Mouse (Mus musculus) liver, embryonic 15.5 days (tissue): Measurements from ENCODE around the gene Chrnd. TPM values are rescaled to one million over a fixed set of nuclear protein-coding genes. Genes with fewer than 3 reads are reported as not detected.
A peak's percentile ranks its signal among the peaks of the same experiment; 100 is the strongest.

Experiments used
- ATAC-seq: fragments of 200-750 bp; cut with Nextera tagmentation; 2 replicates; pipeline ENCODE4 v1.8.0; 2017; ENCODE audit warnings: moderate number of reproducible peaks, mild to moderate bottlenecking, moderate library complexity; ENCODE audit not compliant: insufficient read depth
- H3K27ac ChIP-seq: fragments of 300-500 bp; sonication (generic); replicated peaks from 2 replicates; pipeline ENCODE4 v1.5.1; 2015; ENCODE audit warnings: mild to moderate bottlenecking, inconsistent platforms
- H3K27me3 ChIP-seq: fragments of 300-500 bp; sonication (generic); 2 replicates; pipeline ENCODE4 v1.6.1; 2015; ENCODE audit warnings: mild to moderate bottlenecking, inconsistent platforms
- H3K36me3 ChIP-seq: fragments of 300-500 bp; sonication (generic); replicated peaks from 2 replicates; pipeline ENCODE4 v1.6.1; 2015; ENCODE audit warnings: moderate library complexity, mild to moderate bottlenecking, inconsistent platforms
- H3K4me1 ChIP-seq: fragments of 300-500 bp; sonication (generic); replicated peaks from 2 replicates; pipeline ENCODE4 v1.6.1; 2015; ENCODE audit warnings: inconsistent platforms
- H3K4me2 ChIP-seq: fragments of 300-500 bp; sonication (generic); 2 replicates; pipeline ENCODE4 v1.6.1; 2015; ENCODE audit warnings: moderate library complexity, mild to moderate bottlenecking, inconsistent platforms
- H3K4me3 ChIP-seq: fragments of 300-500 bp; sonication (generic); replicated peaks from 2 replicates; pipeline ENCODE4 v1.5.1; 2015; ENCODE audit warnings: mild to moderate bottlenecking, inconsistent platforms
- H3K9ac ChIP-seq: fragments of 300-500 bp; sonication (generic); 2 replicates; pipeline ENCODE4 v1.6.1; 2015; ENCODE audit warnings: moderate library complexity, mild to moderate bottlenecking, inconsistent platforms
- H3K9me3 ChIP-seq: fragments of 300-500 bp; sonication (generic); replicated peaks from 2 replicates; pipeline ENCODE4 v1.6.1; 2016; ENCODE audit warnings: inconsistent platforms
- WGBS: fragments of 180-500 bp; shearing (Covaris S2); methylation state at CpG from one replicate; pipeline ENCODE4 v1.1.7; 2015; ENCODE audit warnings: mixed read lengths; ENCODE audit not compliant: insufficient replicate concordance; 5-methylcytosine and 5-hydroxymethylcytosine counted together
- polyA plus RNA-seq: library from polyadenylated mRNA; unstranded; fragments of >200 nt; fragmentation: Nextera tagmentation; extraction: Ambion mirVana; gene quantifications from 2 replicates; pipeline ENCODE4 v1.2.1, GENCODE M21; 2015

The Chrnd gene
- 0.36 and 0.45 TPM in 2 replicates for polyA plus RNA-seq

DNA sequence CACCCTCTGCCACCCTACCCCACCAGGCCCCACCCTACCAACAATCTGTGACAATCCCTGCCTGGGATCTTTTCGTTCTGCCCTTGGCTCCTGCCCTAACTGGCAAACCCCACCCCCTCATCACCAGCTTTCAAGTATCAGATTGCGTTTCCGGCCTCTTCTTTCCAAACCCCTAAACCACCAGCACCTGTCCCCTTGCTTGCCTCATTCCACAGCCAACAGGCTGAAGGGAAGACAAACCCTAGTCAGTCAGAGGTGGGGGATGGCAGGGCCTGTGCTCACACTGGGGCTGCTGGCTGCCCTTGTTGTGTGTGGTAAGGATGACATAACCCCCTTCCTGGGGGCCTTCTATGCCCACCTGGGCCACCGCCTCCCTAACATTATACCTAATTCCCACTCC, at the start of gene Chrnd:
Gene Chrnd (plus strand): TSS at position 179 of the 400 bp plus-strand sequence.
- H3K9ac ChIP-seq = no peak within 1 kb of the TSS
- H3K4me1 ChIP-seq = 0 out of 2 replicates have a peak, but pooled peaks cover 3% of the 10 kb centered on the region
- H3K4me2 ChIP-seq = no peak within 1 kb of the TSS
- peaks cover 43% of the 10 kb centered on the region for H3K27me3 ChIP-seq
- no peaks in the 10 kb centered on the region for H3K36me3 ChIP-seq
- H3K9me3 ChIP-seq = no peaks in the 10 kb centered on the region
- H3K27ac ChIP-seq = no peak within 1 kb of the TSS
- no peak for ATAC-seq
- no peak within 1 kb of the TSS for H3K4me3 ChIP-seq
- WGBS = 32% methylated on average over 4 of the region's 4 CpGs

DNA sequence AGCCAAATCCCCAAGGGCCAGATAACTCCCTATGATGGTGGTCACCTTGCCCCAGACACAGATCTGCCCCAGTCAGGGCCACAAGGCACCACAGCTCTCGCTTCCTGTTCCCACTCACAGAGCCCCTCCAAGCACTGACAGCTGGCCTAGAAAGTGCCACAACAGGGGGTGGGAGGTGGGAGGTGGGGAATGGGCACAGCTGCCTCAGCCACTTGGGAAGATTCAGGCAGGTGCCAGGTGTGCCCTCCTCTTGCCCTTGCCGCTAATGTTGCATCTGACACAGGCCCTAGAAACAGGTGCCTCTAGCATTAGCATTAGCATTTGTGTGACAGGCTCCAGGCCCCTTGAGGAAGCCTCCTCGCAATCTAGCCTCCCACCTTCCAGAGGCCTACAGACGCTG, 48.9 kb upstream of the Chrnd start:
- H3K4me1 ChIP-seq = no peaks in the 10 kb centered on the region
- no peaks in the 10 kb centered on the region for H3K9me3 ChIP-seq
- no peak overlapping the region for H3K4me2 ChIP-seq
- H3K4me3 ChIP-seq = no peak overlapping the region
- 61% methylated on average over 4 of the region's 4 CpGs for WGBS
- peaks cover 6% of the 10 kb centered on the region; the same call in 1 of the 2 replicates for H3K27me3 ChIP-seq
- no peak overlapping the region for H3K9ac ChIP-seq
- H3K36me3 ChIP-seq = no peaks in the 10 kb centered on the region
- no peak overlapping the region for H3K27ac ChIP-seq
- ATAC-seq = no peak

DNA sequence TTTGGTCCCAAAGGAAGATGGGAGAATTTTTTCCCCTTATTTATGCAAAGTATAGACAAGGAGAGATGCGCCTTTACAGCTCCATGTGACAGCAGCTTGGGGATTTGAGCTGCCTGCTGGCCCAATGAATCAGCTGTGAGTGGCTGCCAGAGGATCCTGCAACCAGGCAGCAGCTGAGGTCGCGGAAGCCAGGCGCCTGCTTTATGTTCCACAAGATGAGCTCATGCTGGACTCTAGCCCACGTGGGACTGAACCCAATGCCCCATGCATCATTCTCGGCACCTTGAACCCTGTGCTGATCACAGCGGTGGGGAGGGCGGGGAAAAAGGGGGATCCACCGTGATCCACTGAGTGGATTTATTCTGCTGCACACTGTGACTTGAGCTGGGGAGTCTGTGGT, 48.0 kb upstream of the Chrnd start:
- ATAC-seq = no peak
- 63% methylated on average over 9 of the region's 9 CpGs for WGBS

DNA sequence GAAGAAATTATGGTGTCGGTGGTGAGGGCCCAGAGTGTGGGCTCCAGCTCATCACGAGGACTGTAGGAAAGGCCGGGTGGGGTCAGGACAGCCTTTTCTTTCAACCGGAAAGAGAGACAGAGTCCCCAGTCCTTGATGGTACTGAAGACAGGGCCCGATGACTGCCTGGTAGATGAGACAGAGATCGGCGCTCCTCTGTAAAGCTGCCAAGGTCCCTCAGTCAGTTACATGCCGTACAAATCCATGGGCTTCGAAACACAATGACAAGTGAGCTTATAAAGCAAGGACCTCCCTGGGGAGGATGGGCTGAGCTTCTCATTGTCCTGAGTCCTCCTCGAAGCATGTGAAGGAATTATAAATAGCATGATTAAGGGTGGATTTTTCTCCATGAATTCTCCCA, 47.3 kb upstream of the Chrnd start:
- H3K4me2 ChIP-seq = no peak overlapping the region
- no peak for ATAC-seq
- no peaks in the 10 kb centered on the region for H3K4me1 ChIP-seq
- no peak overlapping the region for H3K27ac ChIP-seq
- no peaks in the 10 kb centered on the region for H3K36me3 ChIP-seq
- 63% methylated on average over 10 of the region's 10 CpGs for WGBS
- no peak overlapping the region for H3K4me3 ChIP-seq
- H3K27me3 ChIP-seq = peaks cover 11% of the 10 kb centered on the region; the same call in 1 of the 2 replicates
- no peaks in the 10 kb centered on the region for H3K9me3 ChIP-seq
- H3K9ac ChIP-seq = no peak overlapping the region

More for the DNA sequence above, 48.0 kb upstream of the Chrnd start:
- Histone ChIP-seq H3K4me2 (no peak overlapping the region), H3K4me1 (no peaks in the 10 kb centered on the region), H3K27me3 (peaks cover 11% of the 10 kb centered on the region; the same call in 1 of the 2 replicates), H3K4me3 (no peak overlapping the region), H3K27ac (no peak overlapping the region), H3K9ac (no peak overlapping the region), H3K9me3 (no peaks in the 10 kb centered on the region), H3K36me3 (no peaks in the 10 kb centered on the region)

DNA sequence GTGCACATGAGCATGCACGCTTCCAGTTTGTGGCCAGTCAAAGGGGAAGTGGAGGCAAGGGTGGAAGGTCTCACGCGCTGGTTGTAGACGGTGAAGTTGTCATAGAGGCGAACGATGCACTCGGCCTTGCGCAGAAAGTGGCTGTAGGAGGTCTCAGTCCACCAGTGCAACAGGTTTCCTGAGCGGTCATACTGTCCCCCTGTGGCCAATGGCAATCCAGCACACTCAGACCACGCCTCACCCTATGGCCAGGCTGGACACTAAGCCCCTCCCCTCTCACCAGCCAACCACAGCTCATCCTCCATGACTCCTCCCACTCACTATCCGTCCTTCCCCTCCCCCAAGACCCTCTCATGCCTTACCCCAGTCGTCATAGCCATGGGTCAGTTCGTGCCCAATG, 41.0 kb upstream of the Chrnd start:
- no peaks in the 10 kb centered on the region for H3K9me3 ChIP-seq
- no peak overlapping the region for H3K27ac ChIP-seq
- ATAC-seq = no peak
- peaks cover 58% of the 10 kb centered on the region for H3K27me3 ChIP-seq
- H3K4me3 ChIP-seq = no peak overlapping the region
- 27% methylated on average over 13 of the region's 13 CpGs for WGBS
- no peaks in the 10 kb centered on the region; the same call in 1 of the 2 replicates for H3K4me1 ChIP-seq
- H3K36me3 ChIP-seq = no peaks in the 10 kb centered on the region
- no peak overlapping the region for H3K4me2 ChIP-seq
- H3K9ac ChIP-seq = no peak overlapping the region

DNA sequence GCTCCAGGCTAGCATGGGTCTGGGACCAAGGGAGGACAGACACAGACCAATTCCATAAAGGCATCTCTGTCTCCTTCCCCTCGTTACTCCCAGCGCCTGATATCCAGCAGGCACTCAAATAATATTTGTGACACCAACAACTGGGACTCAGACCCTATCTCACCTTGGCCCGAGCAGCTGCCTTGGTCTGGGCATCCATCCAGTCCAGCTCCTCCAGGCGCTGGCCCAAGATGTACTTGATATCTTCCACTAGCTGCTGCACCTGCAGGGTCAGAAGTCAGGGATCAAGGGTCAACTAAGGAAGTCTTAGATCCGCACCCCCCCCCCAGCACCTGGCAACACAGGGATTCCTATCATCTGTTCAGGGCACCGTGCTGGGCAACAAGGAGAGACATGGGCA, 39.1 kb upstream of the Chrnd start:
- H3K27me3 ChIP-seq = peaks cover 75% of the 10 kb centered on the region
- H3K36me3 ChIP-seq = no peaks in the 10 kb centered on the region
- no peaks in the 10 kb centered on the region; the same call in 1 of the 2 replicates for H3K4me1 ChIP-seq
- no peaks in the 10 kb centered on the region for H3K9me3 ChIP-seq
- no peak overlapping the region for H3K4me2 ChIP-seq
- no peak overlapping the region for H3K9ac ChIP-seq
- no peak overlapping the region for H3K4me3 ChIP-seq
- no peak for ATAC-seq
- WGBS = 53% methylated on average over 6 of the region's 6 CpGs
- no peak overlapping the region for H3K27ac ChIP-seq

DNA sequence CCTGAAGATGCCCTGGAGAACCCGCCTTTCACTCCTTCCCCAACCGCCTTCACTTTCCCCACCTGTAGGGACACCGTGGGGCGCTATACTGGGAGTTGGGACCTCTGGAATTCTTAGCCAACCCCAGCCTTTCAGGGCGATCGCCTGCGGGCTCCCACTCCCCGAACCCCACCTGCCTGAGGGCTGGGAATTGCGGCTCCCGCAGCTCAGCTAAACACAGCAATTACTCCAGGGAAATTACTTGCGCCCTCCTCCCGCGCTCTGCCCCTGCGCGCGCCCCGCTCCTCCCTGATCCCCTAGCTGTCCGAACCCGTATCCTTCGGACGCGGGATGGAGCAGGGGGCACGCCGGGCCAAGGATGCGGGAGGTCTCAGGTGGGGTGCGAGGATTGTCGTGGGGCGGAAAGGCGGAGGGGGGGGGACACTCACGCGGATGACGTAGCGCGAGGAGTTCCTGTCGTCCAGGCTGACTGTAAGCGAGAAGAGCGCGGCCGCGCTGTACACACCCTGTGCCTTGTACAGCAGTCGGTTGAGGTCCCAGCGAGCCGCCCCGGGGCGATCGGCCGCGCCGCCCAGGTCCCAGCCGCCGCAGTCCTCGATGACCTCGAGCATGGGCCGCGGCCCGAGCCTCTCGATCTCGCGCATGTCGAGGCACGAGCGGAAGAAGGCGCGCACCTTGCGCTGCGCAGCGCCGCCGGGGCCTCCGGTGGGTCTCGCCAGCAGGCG, 36.5 kb upstream of the Chrnd start:
- H3K36me3 ChIP-seq = no peaks in the 10 kb centered on the region
- H3K4me1 ChIP-seq = no peaks in the 10 kb centered on the region; the same call in 1 of the 2 replicates
- no peak overlapping the region for H3K4me3 ChIP-seq
- no peak overlapping the region for H3K9ac ChIP-seq
- H3K4me2 ChIP-seq = peak overlapping the region; percentile 29
- ATAC-seq = no peak
- WGBS = 2% methylated on average over 72 of the region's 72 CpGs
- H3K27me3 ChIP-seq = peaks cover 96% of the 10 kb centered on the region
- H3K27ac ChIP-seq = no peak overlapping the region
- no peaks in the 10 kb centered on the region for H3K9me3 ChIP-seq

DNA sequence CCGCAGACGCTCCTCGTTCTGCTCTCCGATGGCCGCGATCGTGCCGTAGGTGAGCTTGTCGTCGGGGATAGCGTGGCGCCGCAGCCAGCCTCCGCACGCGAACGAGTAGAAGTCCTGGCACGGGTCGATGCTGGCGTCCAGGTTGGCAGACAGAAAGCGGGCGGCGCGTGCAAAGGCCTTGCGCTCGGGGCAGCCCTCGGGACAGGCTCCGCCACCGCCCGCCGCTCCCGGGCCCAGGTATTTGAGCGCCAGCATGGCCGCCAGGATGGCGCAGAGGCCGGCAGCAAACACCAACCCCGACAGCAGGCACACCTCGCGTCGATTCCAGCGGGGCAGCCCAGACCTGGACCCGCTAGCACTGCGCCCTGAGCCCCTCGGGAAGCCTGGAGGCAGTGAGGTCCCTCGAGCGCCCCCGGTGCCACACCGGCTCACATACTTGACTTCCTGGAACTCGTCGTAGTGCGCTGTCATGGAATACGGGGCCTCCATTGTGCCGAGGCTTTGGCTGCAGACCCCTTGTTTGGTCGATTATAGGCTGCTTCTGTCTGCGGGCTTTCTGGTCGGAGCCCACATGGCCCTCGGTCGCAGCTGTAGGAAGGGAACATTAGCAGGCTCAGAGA, 35.8 kb upstream of the Chrnd start:
- H3K9ac ChIP-seq = no peak overlapping the region
- peak overlapping the region; percentile 29 for H3K4me2 ChIP-seq
- 3% methylated on average over 58 of the region's 58 CpGs for WGBS
- H3K4me3 ChIP-seq = no peak overlapping the region
- no peaks in the 10 kb centered on the region for H3K9me3 ChIP-seq
- peaks cover 93% of the 10 kb centered on the region for H3K27me3 ChIP-seq
- H3K36me3 ChIP-seq = no peaks in the 10 kb centered on the region
- no peaks in the 10 kb centered on the region; the same call in 1 of the 2 replicates for H3K4me1 ChIP-seq
- no peak for ATAC-seq
- no peak overlapping the region for H3K27ac ChIP-seq

DNA sequence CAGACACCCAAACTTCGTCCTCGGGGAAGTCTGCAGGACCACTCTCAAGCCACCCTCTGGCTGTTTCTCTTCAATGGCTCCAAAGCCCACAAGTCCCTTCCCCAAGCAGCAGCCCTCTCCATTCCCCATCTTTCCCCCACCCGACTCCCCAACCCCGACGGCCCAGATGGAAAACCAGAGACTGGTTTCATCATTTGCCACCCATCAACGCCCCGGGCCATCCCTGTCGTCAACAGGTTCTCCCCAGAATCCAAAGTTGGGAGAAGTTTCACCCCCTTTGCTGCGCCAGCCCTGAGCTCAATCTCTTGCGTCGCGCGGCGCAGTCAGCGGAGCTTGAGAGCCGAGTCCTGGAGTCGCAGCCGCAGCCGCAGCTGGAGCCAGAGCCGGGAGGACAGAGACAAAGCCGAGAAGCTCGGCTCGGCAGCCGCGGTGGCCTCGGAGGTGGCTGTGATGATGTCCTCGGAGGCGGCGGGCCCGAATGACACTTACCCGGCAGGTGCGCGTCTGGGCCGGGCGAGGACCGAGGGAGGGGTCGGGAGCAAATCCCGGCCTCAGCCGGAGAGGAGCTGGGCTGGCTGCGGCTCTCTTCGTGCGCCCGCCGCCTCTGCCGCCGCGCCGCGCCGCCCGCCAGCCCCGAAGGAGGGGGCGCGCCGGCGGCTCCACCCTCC, 34.7 kb upstream of the Chrnd start:
- ATAC-seq = no peak
- Histone ChIP-seq H3K9me3 (no peaks in the 10 kb centered on the region), H3K36me3 (no peaks in the 10 kb centered on the region), H3K4me2 (no peak overlapping the region; the same call in 1 of the 2 replicates), H3K27ac (no peak overlapping the region), H3K4me1 (no peaks in the 10 kb centered on the region; the same call in 1 of the 2 replicates), H3K27me3 (peaks cover 87% of the 10 kb centered on the region), H3K9ac (no peak overlapping the region), H3K4me3 (no peak overlapping the region)
- 1% methylated on average over 56 of the region's 56 CpGs for WGBS

DNA sequence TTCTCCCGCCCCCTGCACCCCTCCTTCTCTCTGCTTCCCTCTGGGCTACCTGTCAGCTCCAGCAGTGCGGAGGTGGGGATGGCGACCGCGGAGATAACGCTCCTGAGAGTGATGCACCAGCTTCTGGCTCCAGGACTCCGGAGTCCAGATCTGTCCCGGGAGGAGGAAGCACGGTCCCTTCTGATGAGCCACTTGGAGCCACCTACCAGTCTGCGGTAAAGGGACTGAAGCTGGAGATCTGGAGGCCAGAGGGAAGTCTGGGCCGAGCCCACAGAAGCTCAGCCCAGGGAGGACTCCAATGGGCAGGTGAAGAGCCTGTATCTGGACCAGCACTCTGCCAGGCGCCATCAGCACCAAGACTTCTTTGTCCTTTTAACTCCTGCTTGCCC, 34.2 kb upstream of the Chrnd start, which contains the start of gene Ecel1:
Gene Ecel1 (minus strand): TSS at position 323 of the 389 bp plus-strand sequence.
- Histone ChIP-seq H3K27me3 (peaks cover 86% of the 10 kb centered on the region), H3K9ac (no peak within 1 kb of the TSS), H3K27ac (no peak within 1 kb of the TSS), H3K9me3 (no peaks in the 10 kb centered on the region), H3K36me3 (no peaks in the 10 kb centered on the region), H3K4me3 (no peak within 1 kb of the TSS), H3K4me2 (no peak within 1 kb of the TSS; the same call in 1 of the 2 replicates), H3K4me1 (no peaks in the 10 kb centered on the region; the same call in 1 of the 2 replicates)
- 2% methylated on average over 11 of the region's 12 CpGs for WGBS
- ATAC-seq = no peak

DNA sequence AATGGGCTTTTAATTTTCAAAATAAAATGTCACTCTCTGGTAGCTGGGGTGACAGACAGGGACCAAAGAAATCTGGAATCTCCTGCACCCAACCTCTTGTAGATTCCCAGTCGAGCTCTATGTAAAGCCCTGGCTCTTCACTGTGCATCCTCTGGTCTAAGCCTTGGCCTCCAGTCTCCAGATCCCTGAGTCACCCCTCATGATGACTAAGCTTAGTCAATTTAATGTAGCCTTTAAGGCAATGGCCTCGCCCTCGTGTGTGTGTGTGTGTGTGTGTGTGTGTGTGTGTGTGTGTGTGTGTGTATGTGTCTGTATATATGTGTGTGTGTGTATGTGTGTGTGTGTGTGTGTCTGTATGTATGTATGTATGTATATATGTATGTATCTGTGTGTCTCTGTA, 31.0 kb upstream of the Chrnd start:
- ATAC-seq = no peak
- no peaks in the 10 kb centered on the region for H3K9me3 ChIP-seq
- no peaks in the 10 kb centered on the region for H3K4me1 ChIP-seq
- WGBS = 44% methylated on average over 3 of the region's 3 CpGs
- H3K27ac ChIP-seq = no peak overlapping the region
- H3K36me3 ChIP-seq = no peaks in the 10 kb centered on the region
- no peak overlapping the region for H3K4me2 ChIP-seq
- no peak overlapping the region for H3K4me3 ChIP-seq
- H3K27me3 ChIP-seq = peaks cover 74% of the 10 kb centered on the region
- H3K9ac ChIP-seq = no peak overlapping the region
